Mouse (Mus musculus) MEL (cell line): ENCODE measurements around the gene Safb. TPM values are rescaled to one million over a fixed set of nuclear protein-coding genes. Genes with fewer than 3 reads are reported as not detected.
A peak's percentile ranks its signal among the peaks of the same experiment; 100 is the strongest.

Experiments
- DNase-seq: peaks from one replicate; pipeline ENCODE4 v3.0.0; 2011; ENCODE audit warnings: low read depth, low spot score
- H3K27ac ChIP-seq: 2 replicates; pipeline ENCODE4 v1.5.1; 2012; ENCODE audit warnings: low read depth, mild to moderate bottlenecking, control low read depth, low read length, moderate library complexity; ENCODE audit not compliant: control insufficient read depth
- H3K27me3 ChIP-seq, 2 experiments: fragments of 150-350 bp in 1 of 2; sonication (generic) in 1 of 2; 2 replicates each; pipeline ENCODE4 v1.6.1; 2012; ENCODE audit warnings: low read length in 2 of 2, mild to moderate bottlenecking in 2 of 2, improper control_type of control experiment in 1 of 2, moderate library complexity in 1 of 2; ENCODE audit not compliant: insufficient read depth in 2 of 2, control insufficient read depth in 1 of 2
- H3K36me3 ChIP-seq, 2 experiments: 2 replicates each; pipeline ENCODE4 v1.6.1; 2012 to 2014; ENCODE audit warnings: low read length in 2 of 2, improper control_type of control experiment in 1 of 2, inconsistent platforms in 1 of 2, mild to moderate bottlenecking in 1 of 2; ENCODE audit not compliant: insufficient read depth in 2 of 2, control insufficient read depth in 1 of 2
- H3K4me1 ChIP-seq, 2 experiments: fragments of 150-350 bp in 1 of 2; sonication (generic) in 1 of 2; 2 replicates each; pipeline ENCODE4 v1.6.1; 2012; ENCODE audit warnings: low read length in 2 of 2, improper control_type of control experiment in 1 of 2, mild to moderate bottlenecking in 1 of 2; ENCODE audit not compliant: insufficient read depth in 2 of 2, control insufficient read depth in 1 of 2
- H3K4me3 ChIP-seq, 2 experiments: fragments of 150-350 bp in 1 of 2; sonication (generic) in 1 of 2; 2 replicates each; pipeline ENCODE4 v1.5.1; 2012; ENCODE audit warnings: low read depth in 2 of 2, low read length in 2 of 2, mild to moderate bottlenecking in 2 of 2, moderate library complexity in 2 of 2, control low read depth in 1 of 2, improper control_type of control experiment in 1 of 2; ENCODE audit not compliant: control insufficient read depth in 1 of 2, insufficient read depth in 1 of 2
- H3K79me2 ChIP-seq: 2 replicates; pipeline ENCODE4 v1.6.1; 2012; ENCODE audit warnings: mild to moderate bottlenecking, low read length, moderate library complexity; ENCODE audit not compliant: control insufficient read depth, poor library complexity, insufficient read depth
- H3K9ac ChIP-seq: 2 replicates; pipeline ENCODE4 v1.6.1; 2012; ENCODE audit warnings: low read depth, mild to moderate bottlenecking, control low read depth, low read length, moderate library complexity; ENCODE audit not compliant: control insufficient read depth, poor library complexity, severe bottlenecking
- H3K9me3 ChIP-seq: fragments of 150-350 bp; sonication (generic); replicated peaks from 2 replicates; pipeline ENCODE4 v1.6.1; 2012; ENCODE audit warnings: mild to moderate bottlenecking, low read length, improper control_type of control experiment, moderate library complexity; ENCODE audit not compliant: insufficient read depth
- BHLHE40 ChIP-seq: IDR thresholded peaks from 2 replicates; pipeline ENCODE4 v1.6.1; 2012; ENCODE audit warnings: low read depth, mild to moderate bottlenecking, inconsistent platforms, low read length, improper control_type of control experiment, borderline replicate concordance
- CTCF ChIP-seq, 3 experiments: IDR thresholded peaks in 2 of 3; conservative IDR thresholded peaks in 1 of 3; 2 replicates each; pipeline ENCODE4 v1.5.1; 2011 to 2012; ENCODE audit warnings: low read length in 3 of 3, low read depth in 2 of 3, mild to moderate bottlenecking in 2 of 3, improper control_type of control experiment in 1 of 3, inconsistent platforms in 1 of 3, mixed read lengths in 1 of 3, moderate library complexity in 1 of 3; ENCODE audit not compliant: control insufficient read depth in 1 of 3, insufficient read depth in 1 of 3, poor library complexity in 1 of 3, severe bottlenecking in 1 of 3
- ELF1 ChIP-seq: IDR thresholded peaks from 2 replicates; pipeline ENCODE4 v1.6.1; 2014; ENCODE audit warnings: low read depth, mild to moderate bottlenecking, inconsistent platforms, low read length, improper control_type of control experiment, moderate library complexity
- EP300 ChIP-seq, 2 experiments: IDR thresholded peaks; 2 replicates each; pipeline ENCODE4 v1.6.1; 2011; ENCODE audit warnings: improper control_type of control experiment in 2 of 2, low read length in 2 of 2, low read depth in 1 of 2, mild to moderate bottlenecking in 1 of 2
- GABPA ChIP-seq: IDR thresholded peaks from 2 replicates; pipeline ENCODE4 v1.6.1; 2012; ENCODE audit warnings: low read depth, mild to moderate bottlenecking, inconsistent platforms, low read length, improper control_type of control experiment, moderate library complexity
- GATA1 ChIP-seq: IDR thresholded peaks from 2 replicates; pipeline ENCODE4 v1.6.1; 2011; ENCODE audit warnings: low read depth, low read length, improper control_type of control experiment
- KAT2A ChIP-seq: conservative IDR thresholded peaks from 2 replicates; pipeline ENCODE4 v1.6.1; 2012; ENCODE audit warnings: low read depth, low read length, improper control_type of control experiment, inconsistent platforms
- NELFE ChIP-seq: IDR thresholded peaks from 2 replicates; pipeline ENCODE4 v1.6.1; 2011; ENCODE audit warnings: low read depth, low read length, improper control_type of control experiment
- POLR2A ChIP-seq, 2 experiments: IDR thresholded peaks; 2 replicates each; pipeline ENCODE4 v1.6.1; 2011 to 2012; ENCODE audit warnings: low read length in 2 of 2, mild to moderate bottlenecking in 2 of 2, control low read depth in 1 of 2, improper control_type of control experiment in 1 of 2, low read depth in 1 of 2, moderate library complexity in 1 of 2; ENCODE audit not compliant: control insufficient read depth in 1 of 2, insufficient read depth in 1 of 2, poor library complexity in 1 of 2
- POLR2AphosphoS2 ChIP-seq: IDR thresholded peaks from 2 replicates; pipeline ENCODE4 v1.6.1; 2011; ENCODE audit warnings: low read length, improper control_type of control experiment
- SIN3A ChIP-seq: IDR thresholded peaks from 2 replicates; pipeline ENCODE4 v1.6.1; 2012; ENCODE audit warnings: low read length, improper control_type of control experiment, inconsistent platforms
- SMC3 ChIP-seq: IDR thresholded peaks from 2 replicates; pipeline ENCODE4 v1.6.1; 2011; ENCODE audit warnings: low read depth, low read length, improper control_type of control experiment
- TAL1 ChIP-seq: IDR thresholded peaks from 2 replicates; pipeline ENCODE4 v1.6.1; 2012; ENCODE audit warnings: mild to moderate bottlenecking, inconsistent platforms, low read length, moderate library complexity, mixed read lengths
- TBP ChIP-seq: IDR thresholded peaks from 2 replicates; pipeline ENCODE4 v1.8.0; 2011; ENCODE audit warnings: low read depth, low read length, improper control_type of control experiment
- UBTF ChIP-seq: IDR thresholded peaks from 2 replicates; pipeline ENCODE4 v1.6.1; 2012; ENCODE audit warnings: low read depth, mild to moderate bottlenecking, inconsistent platforms, low read length, improper control_type of control experiment, moderate library complexity, borderline replicate concordance; ENCODE audit not compliant: insufficient read depth
- USF1 ChIP-seq: IDR thresholded peaks from 2 replicates; pipeline ENCODE4 v1.6.1; 2014; ENCODE audit warnings: low read depth, mild to moderate bottlenecking, inconsistent platforms, low read length, improper control_type of control experiment, moderate library complexity
- ZMIZ1 ChIP-seq: IDR thresholded peaks from 2 replicates; pipeline ENCODE4 v1.6.1; 2012; ENCODE audit warnings: low read depth, mild to moderate bottlenecking, inconsistent platforms, low read length, improper control_type of control experiment, moderate library complexity
- polyA plus RNA-seq, 2 experiments: library from polyadenylated mRNA; stranded (reverse) in 1 of 2; unstranded in 1 of 2; fragments of >175 nt in 1 of 2; fragments of >200 nt in 1 of 2; gene quantifications; 2 replicates each; pipeline versions ENCODE4 v1.2.1 to v1.2.4; 2012; ENCODE audit warnings: low replicate concordance in 2 of 2, low read depth in 1 of 2; ENCODE audit not compliant: insufficient read length in 2 of 2, insufficient read depth in 1 of 2, missing spikeins in 1 of 2
- total RNA-seq: library from RNA; depleted of rRNA; stranded (reverse); fragments of 300-350 nt; gene quantifications from 2 replicates; pipeline ENCODE4 v1.2.3, GENCODE M21; 2012

The Safb gene
- total and polyA plus RNA-seq, 3 experiments: 87.3 to 203 TPM; not detected in 1

- TF ChIP-seq USF1 (no peak), GATA1 (peak; percentile 38; the same call in 1 of the 2 replicates)
Measured at GRCm38 (mm10) chr17:56583611-56584256, 891 bp upstream of the Safb start (continued).

- peaks cover 27 to 28% of the 10 kb centered on the region in 2 experiments for H3K36me3 ChIP-seq
Measured at GRCm38 (mm10) chr17:56585171-56585821, 671 bp downstream of the Safb start.

GRCm38 (mm10) chr17:56587773-56588172 is 3.1 kb downstream of the Safb start:
- H3K4me1 ChIP-seq: peaks cover 10 to 18% of the 10 kb centered on the region in 2 experiments; a peak in 2 of 4 replicates
- H3K9ac ChIP-seq: no peak overlapping the region
- TF ChIP-seq ELF1 (no peak), POLR2AphosphoS2 (no peak), KAT2A (no peak), ZMIZ1 (no peak), CTCF (IDR thresholded peaks at IDR 0.05 in 2 of 3, conservative IDR thresholded peaks at IDR 0.05 in 1 of 3; ENCODE audit: control insufficient read depth in 1 of 3, insufficient read depth in 1 of 3, low read depth in 2 of 3, low read length in 3 of 3, poor library complexity in 1 of 3, severe bottlenecking in 1 of 3) (no peak), BHLHE40 (no peak), UBTF (no peak), EP300 (IDR thresholded peaks at IDR 0.05; ENCODE audit: low read depth in 1 of 2, low read length in 2 of 2) (no peak)
- H3K36me3 ChIP-seq: peaks cover 17 to 20% of the 10 kb centered on the region in 2 experiments
- no peak overlapping the region for H3K4me3 ChIP-seq
- H3K27ac ChIP-seq: no peak overlapping the region
- no peak for DNase-seq
- H3K27me3 ChIP-seq: no peaks in the 10 kb centered on the region
- peaks cover 75% of the 10 kb centered on the region for H3K79me2 ChIP-seq
- no peaks in the 10 kb centered on the region for H3K9me3 ChIP-seq

More at GRCm38 (mm10) chr17:56585171-56585821, 671 bp downstream of the Safb start:
- Histone ChIP-seq H3K9ac (peak overlapping the region; percentile 95), H3K4me3 (peak overlapping the region; percentile 91 to 95), H3K27me3 (no peaks in the 10 kb centered on the region), H3K4me1 (peaks cover 12 to 31% of the 10 kb centered on the region in 2 experiments; a peak in 3 of 4 replicates), H3K27ac (peak overlapping the region; percentile 90), H3K79me2 (peaks cover 84% of the 10 kb centered on the region), H3K9me3 (no peaks in the 10 kb centered on the region)
- peak; percentile 73 for DNase-seq
- TF ChIP-seq POLR2A (IDR thresholded peaks at IDR 0.05; ENCODE audit: control insufficient read depth in 1 of 2, insufficient read depth in 1 of 2, low read depth in 1 of 2, low read length in 2 of 2, poor library complexity in 1 of 2) (no peak; a peak in 1 of 4 replicates), SMC3 (no peak), TBP (0 out of 2 replicates have a peak, but pooled peaks have one; percentile 0), NELFE (no peak), TAL1 (no peak), SIN3A (peak; percentile 51), GABPA (no peak), GATA1 (no peak)
